Mouse (Mus musculus): ENCODE data around the gene Tamm41. TPM values are rescaled to one million over a fixed set of nuclear protein-coding genes. Genes with fewer than 3 reads are reported as not detected.

Tamm41 gene
- polyA plus RNA-seq, 1 experiment from 2014 or later = 63.0 TPM

DNA sequence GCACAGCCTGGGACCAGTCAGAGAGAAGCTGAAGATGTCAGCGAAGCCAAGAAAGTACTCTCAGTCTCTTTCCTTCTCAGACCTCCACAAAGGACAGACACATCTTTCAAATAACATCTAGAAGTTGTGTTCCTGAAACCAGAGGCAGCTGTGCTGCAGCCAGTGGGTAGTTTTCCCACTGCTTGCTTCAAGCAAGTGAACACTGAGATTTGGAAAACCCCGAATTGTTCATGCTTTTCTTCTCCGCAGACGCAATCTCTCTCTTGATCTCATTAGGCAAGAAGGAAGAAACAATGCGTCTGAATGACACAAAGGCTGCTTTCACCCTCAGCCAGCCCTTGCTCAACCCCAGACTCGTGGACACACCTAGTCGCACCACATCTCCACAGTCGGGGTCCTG lies 25.9 kb downstream of the Tamm41 start:
- H3K4me3 ChIP-seq = no peak overlapping the region
- H3K27me3 ChIP-seq = no peaks in the 10 kb centered on the region
- H3K4me2 ChIP-seq (replicated peaks) = no peak overlapping the region
- H3K27ac ChIP-seq (replicated peaks) = no peak overlapping the region
- no peak overlapping the region for H3K9ac ChIP-seq (replicated peaks)
- H3K4me1 ChIP-seq = peaks cover 10% of the 10 kb centered on the region
- no peaks in the 10 kb centered on the region for H3K9me3 ChIP-seq
- peaks cover 31% of the 10 kb centered on the region for H3K36me3 ChIP-seq
- WGBS = 77% methylated on average over 8 of the region's 8 CpGs
- ATAC-seq (ENCODE audit: low FRiP score, low read depth) = no peak

DNA sequence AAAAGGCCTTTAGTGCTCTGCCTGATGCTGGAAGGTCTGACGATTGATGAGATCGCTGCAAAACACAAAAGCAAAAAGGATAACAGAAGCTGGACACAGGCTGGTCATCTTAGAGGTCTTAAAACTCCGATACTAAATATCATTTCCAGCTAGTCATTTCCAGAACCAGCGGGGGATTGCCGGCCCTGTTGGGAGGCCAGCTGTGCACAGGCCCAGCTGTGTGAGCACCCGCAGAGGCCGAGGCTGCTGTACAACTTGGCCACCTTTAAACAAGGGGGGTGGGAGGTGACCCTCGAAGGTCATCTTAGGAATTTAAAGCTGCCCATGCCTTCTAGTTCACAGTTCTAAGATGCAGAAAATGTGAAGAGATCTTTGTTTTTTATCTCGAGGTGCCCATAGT lies 26.9 kb downstream of the Tamm41 start:
- Histone ChIP-seq H3K27me3 (no peaks in the 10 kb centered on the region), H3K4me1 (peaks cover 13% of the 10 kb centered on the region), H3K4me2 (replicated peaks) (no peak overlapping the region), H3K36me3 (peaks cover 30% of the 10 kb centered on the region), H3K9ac (replicated peaks) (no peak overlapping the region), H3K4me3 (no peak overlapping the region), H3K27ac (replicated peaks) (no peak overlapping the region), H3K9me3 (no peaks in the 10 kb centered on the region)
- no peak for ATAC-seq (ENCODE audit: low FRiP score, low read depth)
- 82% methylated on average over 9 of the region's 9 CpGs for WGBS

DNA sequence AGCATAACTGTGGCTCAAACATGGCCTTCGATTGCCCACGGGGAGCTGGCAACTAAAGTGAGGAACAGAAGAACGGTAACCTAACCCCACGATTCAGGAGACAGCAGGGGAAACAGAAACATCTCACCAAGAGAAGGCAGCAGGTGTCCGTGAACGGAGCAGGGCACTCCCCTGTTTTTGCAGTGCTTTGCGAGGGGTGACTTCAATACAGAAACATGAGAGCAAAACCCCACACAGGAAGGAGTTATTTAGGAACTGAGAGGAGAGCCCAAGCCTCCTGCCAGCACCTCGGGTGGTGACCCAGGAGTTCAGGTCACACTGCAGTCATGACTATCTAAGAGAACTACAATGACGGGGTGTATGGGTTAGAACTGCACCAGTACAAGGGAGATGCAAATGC lies 27.4 kb downstream of the Tamm41 start:
- 75% methylated on average over 9 of the region's 9 CpGs for WGBS
- Histone ChIP-seq H3K9me3 (no peaks in the 10 kb centered on the region), H3K4me2 (replicated peaks) (no peak overlapping the region), H3K4me3 (no peak overlapping the region), H3K9ac (replicated peaks) (no peak overlapping the region), H3K36me3 (peaks cover 24% of the 10 kb centered on the region), H3K4me1 (peaks cover 13% of the 10 kb centered on the region), H3K27ac (replicated peaks) (no peak overlapping the region), H3K27me3 (no peaks in the 10 kb centered on the region)
- ATAC-seq (ENCODE audit: low FRiP score, low read depth) = no peak

DNA sequence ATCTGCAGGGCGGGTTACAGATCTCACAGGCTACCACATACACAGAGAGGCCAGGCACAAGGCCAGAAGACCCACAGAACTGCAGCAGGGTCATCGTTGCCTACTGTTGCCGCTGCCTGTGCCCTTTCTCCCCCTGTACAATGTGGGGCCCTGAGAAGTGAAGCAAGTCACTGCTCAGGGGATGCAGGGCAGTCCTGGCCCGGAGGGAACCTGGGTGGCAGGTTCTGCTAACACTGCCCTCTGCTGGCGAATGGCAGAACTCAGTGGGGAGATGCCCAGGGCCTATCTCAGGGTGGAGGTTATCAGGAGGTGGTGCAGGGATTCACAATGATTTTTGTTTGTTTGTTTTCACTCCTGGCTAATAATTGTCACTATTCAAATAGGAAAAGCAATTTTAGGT lies 29.9 kb downstream of the Tamm41 start:
- Histone ChIP-seq H3K4me1 (peaks cover 13% of the 10 kb centered on the region), H3K36me3 (peaks cover 19% of the 10 kb centered on the region), H3K27ac (replicated peaks) (peak overlapping the region; percentile 42; the same call in 1 of the 2 replicates), H3K4me2 (replicated peaks) (no peak overlapping the region), H3K9me3 (no peaks in the 10 kb centered on the region), H3K9ac (replicated peaks) (no peak overlapping the region), H3K4me3 (no peak overlapping the region), H3K27me3 (no peaks in the 10 kb centered on the region)
- peak; percentile 65 for ATAC-seq (ENCODE audit: low FRiP score, low read depth)
- WGBS = 29% methylated on average over 5 of the region's 5 CpGs

DNA sequence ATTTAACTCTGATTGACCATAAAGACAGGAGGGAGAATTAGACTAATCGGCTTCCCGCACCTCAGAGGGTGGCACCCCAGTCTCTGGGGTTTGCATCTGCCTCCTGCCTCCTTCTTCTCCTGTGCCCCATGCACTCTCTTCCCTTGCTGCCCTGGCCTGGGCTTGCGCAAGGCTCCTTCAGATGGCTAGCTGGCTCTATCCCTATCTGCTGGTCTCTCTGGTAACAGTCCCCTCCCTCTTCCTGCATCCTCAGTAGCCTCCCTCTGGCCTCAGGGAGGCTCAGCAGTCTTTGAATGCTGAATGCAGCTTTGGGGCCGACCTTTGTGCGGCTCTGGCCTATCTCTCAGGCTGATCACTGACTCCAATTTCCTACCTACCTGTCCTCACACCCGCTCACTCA lies 30.7 kb downstream of the Tamm41 start:
- Histone ChIP-seq H3K27ac (replicated peaks) (peak overlapping the region; percentile 42), H3K36me3 (peaks cover 19% of the 10 kb centered on the region), H3K27me3 (no peaks in the 10 kb centered on the region), H3K4me3 (no peak overlapping the region), H3K4me2 (replicated peaks) (0 out of 2 replicates have a peak overlapping the region, but pooled peaks have one; percentile 1), H3K9me3 (no peaks in the 10 kb centered on the region), H3K9ac (replicated peaks) (peak overlapping the region; percentile 37; the same call in 1 of the 2 replicates), H3K4me1 (peaks cover 13% of the 10 kb centered on the region)
- ATAC-seq (ENCODE audit: low FRiP score, low read depth) = peak; percentile 38; the same call in 1 of the 2 replicates
- WGBS = 44% methylated on average over 6 of the region's 6 CpGs

DNA sequence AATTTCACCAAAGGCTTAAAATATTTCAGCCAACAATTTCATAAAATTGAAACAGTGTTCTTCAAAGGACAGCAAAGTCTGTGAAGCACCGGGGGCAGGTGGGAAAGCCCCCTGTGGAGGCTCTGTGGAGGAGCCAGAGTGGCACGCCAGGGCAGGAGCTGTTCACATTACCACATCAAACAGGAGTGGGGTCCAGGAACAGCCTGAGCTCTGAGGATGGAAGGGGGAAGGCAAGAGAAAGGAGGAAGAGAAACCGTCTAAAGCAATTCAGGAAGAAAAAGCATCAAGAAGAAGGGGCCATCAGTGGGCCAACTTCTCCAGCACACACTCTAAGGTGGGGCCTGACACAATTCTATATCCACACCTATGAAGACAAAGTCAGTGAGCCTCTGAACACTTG lies 31.6 kb downstream of the Tamm41 start:
- Histone ChIP-seq H3K4me3 (no peak overlapping the region), H3K4me2 (replicated peaks) (no peak overlapping the region), H3K27me3 (no peaks in the 10 kb centered on the region), H3K27ac (replicated peaks) (no peak overlapping the region), H3K9me3 (no peaks in the 10 kb centered on the region), H3K4me1 (peaks cover 13% of the 10 kb centered on the region), H3K36me3 (peaks cover 18% of the 10 kb centered on the region), H3K9ac (replicated peaks) (no peak overlapping the region; the same call in 1 of the 2 replicates)
- WGBS = 58% methylated on average over 3 of the region's 3 CpGs
- no peak for ATAC-seq (ENCODE audit: low FRiP score, low read depth)

DNA sequence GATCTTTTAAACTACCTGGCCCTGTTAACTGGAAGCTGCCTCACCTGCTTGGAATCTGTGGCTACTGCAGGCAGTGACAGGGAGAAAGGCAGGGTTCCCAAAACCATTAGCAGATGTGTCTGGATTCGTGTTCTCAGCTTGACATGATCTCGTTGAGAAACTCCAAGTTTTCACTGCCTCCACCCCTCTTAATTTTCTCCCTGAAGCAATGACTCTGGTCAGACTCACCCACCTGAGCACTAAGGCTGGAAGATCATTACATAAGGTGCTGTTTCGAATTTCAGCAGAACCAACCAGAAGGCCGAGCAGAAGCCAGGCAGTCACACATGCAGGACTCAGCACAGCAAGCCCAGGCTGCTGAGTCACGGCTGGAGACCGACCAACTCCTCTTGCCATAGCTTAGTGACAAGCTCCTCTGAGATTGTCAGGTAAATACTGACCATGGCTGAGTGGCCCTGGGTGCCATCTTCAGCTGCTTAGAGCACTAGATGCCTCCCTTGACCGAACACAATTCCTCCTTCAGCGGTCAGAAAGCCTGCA lies 32.3 kb downstream of the Tamm41 start:
- 90% methylated on average over 8 of the region's 8 CpGs for WGBS
- no peak overlapping the region for H3K4me3 ChIP-seq
- peaks cover 11% of the 10 kb centered on the region for H3K36me3 ChIP-seq
- ATAC-seq (ENCODE audit: low FRiP score, low read depth) = no peak
- peaks cover 13% of the 10 kb centered on the region for H3K4me1 ChIP-seq
- H3K9ac ChIP-seq (replicated peaks) = no peak overlapping the region
- no peak overlapping the region for H3K27ac ChIP-seq (replicated peaks)
- no peak overlapping the region for H3K4me2 ChIP-seq (replicated peaks)
- H3K27me3 ChIP-seq = no peaks in the 10 kb centered on the region
- no peaks in the 10 kb centered on the region for H3K9me3 ChIP-seq

DNA sequence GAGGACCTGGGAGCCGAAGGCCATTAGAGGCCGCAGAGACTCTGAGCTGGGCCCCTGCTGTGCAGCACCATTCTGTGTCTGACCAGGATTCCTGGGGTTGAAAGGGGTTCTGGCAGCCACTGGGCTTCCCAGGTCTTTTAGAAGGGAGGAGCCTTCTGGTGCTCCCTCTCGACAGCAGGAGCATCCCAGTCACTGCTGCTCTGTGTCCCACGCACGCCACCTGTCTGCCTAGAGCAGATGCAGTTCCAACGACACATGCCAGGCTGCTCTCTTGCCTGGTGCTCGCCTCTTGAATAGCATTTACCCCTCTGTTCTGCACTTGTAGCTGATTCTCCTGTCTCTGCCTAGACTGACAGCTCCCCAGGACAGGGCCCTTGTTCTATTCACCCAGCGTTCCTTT lies 33.0 kb downstream of the Tamm41 start:
- no peaks in the 10 kb centered on the region for H3K27me3 ChIP-seq
- no peak overlapping the region for H3K27ac ChIP-seq (replicated peaks)
- 85% methylated on average over 8 of the region's 8 CpGs for WGBS
- no peak overlapping the region for H3K4me2 ChIP-seq (replicated peaks)
- peaks cover 10% of the 10 kb centered on the region; the same call in 1 of the 2 replicates for H3K36me3 ChIP-seq
- H3K9ac ChIP-seq (replicated peaks) = no peak overlapping the region
- no peak for ATAC-seq (ENCODE audit: low FRiP score, low read depth)
- peaks cover 13% of the 10 kb centered on the region for H3K4me1 ChIP-seq
- H3K4me3 ChIP-seq = no peak overlapping the region
- no peaks in the 10 kb centered on the region for H3K9me3 ChIP-seq

DNA sequence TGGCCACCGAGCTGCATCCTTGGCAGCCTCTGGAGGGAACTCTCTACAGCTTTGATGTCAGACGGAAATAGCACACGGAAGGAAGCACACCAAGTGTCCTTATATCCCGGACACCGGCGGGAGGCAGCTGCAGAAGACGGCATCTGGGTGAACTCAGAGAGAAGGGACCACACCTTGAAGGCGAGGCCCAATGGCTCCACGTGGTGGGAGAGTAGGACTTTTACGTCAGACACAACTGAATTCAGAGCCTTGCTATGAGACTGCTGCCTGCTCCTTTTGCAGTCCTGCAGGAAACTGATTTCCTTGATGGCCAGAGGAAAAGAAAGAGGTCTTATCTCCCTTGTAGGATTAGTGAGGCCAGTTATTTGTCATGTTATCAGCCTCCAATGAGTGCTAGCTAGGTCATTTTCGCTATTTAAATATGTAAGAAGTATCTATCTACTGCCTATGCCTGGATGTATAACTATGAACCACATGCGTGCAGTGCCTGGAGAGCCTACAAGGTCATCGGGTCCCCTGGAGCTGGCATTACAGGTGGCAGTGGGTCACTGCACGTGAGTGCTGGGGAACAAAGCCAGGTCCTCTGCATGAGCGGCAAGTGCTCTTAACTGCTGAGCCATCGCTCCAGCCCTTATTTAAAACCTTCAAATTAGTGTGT lies 39.2 kb downstream of the Tamm41 start:
- H3K27ac ChIP-seq (replicated peaks) = no peak overlapping the region
- WGBS = 83% methylated on average over 16 of the region's 16 CpGs
- ATAC-seq (ENCODE audit: low FRiP score, low read depth) = no peak
- H3K4me2 ChIP-seq (replicated peaks) = no peak overlapping the region
- H3K36me3 ChIP-seq = 0 out of 2 replicates have a peak, but pooled peaks cover 4% of the 10 kb centered on the region
- no peaks in the 10 kb centered on the region for H3K4me1 ChIP-seq
- H3K27me3 ChIP-seq = no peaks in the 10 kb centered on the region
- H3K9me3 ChIP-seq = no peaks in the 10 kb centered on the region
- no peak overlapping the region for H3K4me3 ChIP-seq
- no peak overlapping the region for H3K9ac ChIP-seq (replicated peaks)

DNA sequence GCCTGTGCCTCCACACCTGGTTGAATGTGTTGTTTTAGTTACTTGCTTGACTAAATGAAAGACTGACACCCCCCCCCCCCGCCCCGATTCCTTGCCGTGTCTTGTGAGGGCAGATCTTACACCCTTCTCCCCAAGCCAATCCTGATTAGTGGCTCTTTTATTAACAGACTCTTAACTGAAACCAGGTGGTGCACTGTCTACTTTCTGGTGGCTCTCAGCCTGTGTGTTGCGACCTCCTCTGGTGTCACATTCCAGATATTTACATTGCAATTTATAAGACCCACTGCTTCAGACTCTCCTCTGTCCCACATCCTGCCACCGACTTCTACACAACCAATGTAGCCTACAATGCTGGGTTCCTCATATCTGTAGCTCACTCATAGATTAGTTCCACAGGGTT lies 40.2 kb downstream of the Tamm41 start:
- Histone ChIP-seq H3K4me2 (replicated peaks) (no peak overlapping the region), H3K4me1 (no peaks in the 10 kb centered on the region), H3K4me3 (no peak overlapping the region), H3K9me3 (no peaks in the 10 kb centered on the region), H3K27ac (replicated peaks) (no peak overlapping the region), H3K36me3 (0 out of 2 replicates have a peak, but pooled peaks cover 4% of the 10 kb centered on the region), H3K27me3 (no peaks in the 10 kb centered on the region), H3K9ac (replicated peaks) (no peak overlapping the region)
- ATAC-seq (ENCODE audit: low FRiP score, low read depth) = no peak
- WGBS = 75% methylated on average over 5 of the region's 5 CpGs

DNA sequence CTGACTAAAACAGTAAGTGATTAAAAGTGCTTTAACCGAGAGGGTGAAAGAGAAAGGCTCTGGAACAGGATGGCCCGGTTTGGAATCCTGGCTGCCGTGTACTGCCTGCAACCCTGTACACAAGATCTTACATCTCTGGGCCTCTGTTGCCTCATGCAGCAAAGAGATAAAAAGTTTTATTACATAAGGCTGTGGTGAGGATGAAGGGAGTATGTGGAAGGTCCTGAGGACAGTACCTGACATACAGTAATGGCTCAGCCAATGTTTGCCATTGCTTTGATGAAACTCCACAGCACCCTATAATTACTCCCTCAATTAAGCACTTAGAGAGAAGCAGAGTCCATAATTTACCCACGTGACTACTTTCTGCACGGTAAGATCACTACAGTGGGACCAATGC lies 40.8 kb downstream of the Tamm41 start:
- no peaks in the 10 kb centered on the region for H3K9me3 ChIP-seq
- H3K27ac ChIP-seq (replicated peaks) = no peak overlapping the region
- 0 out of 2 replicates have a peak, but pooled peaks cover 4% of the 10 kb centered on the region for H3K36me3 ChIP-seq
- H3K27me3 ChIP-seq = no peaks in the 10 kb centered on the region
- no peak overlapping the region for H3K4me2 ChIP-seq (replicated peaks)
- H3K9ac ChIP-seq (replicated peaks) = no peak overlapping the region
- H3K4me1 ChIP-seq = no peaks in the 10 kb centered on the region
- WGBS = 90% methylated on average over 5 of the region's 5 CpGs
- ATAC-seq (ENCODE audit: low FRiP score, low read depth) = no peak
- no peak overlapping the region for H3K4me3 ChIP-seq

DNA sequence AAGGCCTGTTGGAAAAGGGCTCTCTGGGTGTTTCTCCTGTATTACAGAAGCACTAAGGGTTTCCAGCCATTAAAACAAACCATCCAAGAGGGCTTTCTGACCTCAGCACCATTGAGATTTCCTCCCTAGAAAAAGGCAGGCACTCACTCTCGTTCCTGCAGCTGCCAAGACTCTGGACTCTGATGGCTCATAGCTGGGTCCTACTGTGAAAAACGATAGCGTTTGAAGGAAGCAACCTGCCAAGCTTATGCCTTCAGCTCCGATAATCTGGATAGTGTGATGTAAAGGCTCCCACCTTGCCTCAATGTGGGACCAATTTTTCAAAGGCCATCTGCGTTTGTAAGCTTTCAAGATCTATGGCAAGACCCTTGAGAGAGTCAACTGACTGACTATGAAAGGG lies 43.6 kb downstream of the Tamm41 start:
- no peaks in the 10 kb centered on the region for H3K36me3 ChIP-seq
- H3K4me2 ChIP-seq (replicated peaks) = no peak overlapping the region
- ATAC-seq (ENCODE audit: low FRiP score, low read depth) = no peak

More for the DNA sequence above, 43.6 kb downstream of the Tamm41 start:
- Histone ChIP-seq H3K4me3 (no peak overlapping the region), H3K9ac (replicated peaks) (no peak overlapping the region), H3K4me1 (no peaks in the 10 kb centered on the region), H3K27ac (replicated peaks) (no peak overlapping the region), H3K27me3 (no peaks in the 10 kb centered on the region), H3K9me3 (no peaks in the 10 kb centered on the region)
- WGBS = 92% methylated on average over 5 of the region's 5 CpGs

Data from midbrain, embryonic 12.5 days (tissue).